18 mouse cellular contexts compared by ENCODE assay signal in genomic region chr13:10845212-10845611, GRCm38 (mm10).
DNase-seq lines count a peak whose midpoint lies in the region; ATAC-seq lines count a peak whose summit lies in the region.
"Had no signal": no experiment of that assay in that cellular context is flagged by ENCODE, and none has a peak within 500 bp of the region (broad histone marks: within the 10 kb centered on the region; RNA-seq: fewer than 3 reads in every experiment).

No protein-coding gene starts in this region.

- peak; percentile 9 to 13 for DNase-seq in cerebellum, postnatal 10 days
- peak; percentile 9 for DNase-seq in midbrain, embryonic 14.5 days
- DNase-seq: adrenal gland, adult 2 months; adrenal gland, postnatal 25 days; cerebellum, adult 11-12 months; cerebellum, adult 9-10 months; gastrocnemius, postnatal 14 days; kidney, adult 2 months had no signal

- no peak overlapping the region for H3K9ac ChIP-seq in forebrain, embryonic 15.5 days (replicated peaks)
- H3K9ac ChIP-seq in forebrain, embryonic 12.5 days, result no peak overlapping the region
- no peak overlapping the region for H3K9ac ChIP-seq in midbrain, embryonic 14.5 days (replicated peaks; ENCODE audit: low read length)
- H3K9ac ChIP-seq in midbrain, embryonic 16.5 days (ENCODE audit: low read depth, low read length), result no peak overlapping the region
- H3K9ac ChIP-seq: heart, embryonic 12.5 days; hindbrain, embryonic 15.5 days had no signal

- no peaks in the 10 kb centered on the region for H3K27me3 ChIP-seq in forebrain, embryonic 15.5 days
- H3K27me3 ChIP-seq in forebrain, embryonic 12.5 days, result no peaks in the 10 kb centered on the region
- H3K27me3 ChIP-seq in midbrain, embryonic 14.5 days (ENCODE audit: control insufficient read depth, insufficient read depth, low read length), result no peaks in the 10 kb centered on the region
- no peaks in the 10 kb centered on the region for H3K27me3 ChIP-seq in midbrain, embryonic 16.5 days (ENCODE audit: control insufficient read depth, insufficient read depth, low read depth, low read length)
- H3K27me3 ChIP-seq: heart, embryonic 12.5 days; hindbrain, embryonic 15.5 days; Patski had no signal

- H3K4me2 ChIP-seq in forebrain, embryonic 15.5 days (replicated peaks), result no peak overlapping the region
- no peak overlapping the region for H3K4me2 ChIP-seq in forebrain, embryonic 12.5 days
- no peak overlapping the region for H3K4me2 ChIP-seq in midbrain, embryonic 14.5 days (ENCODE audit: low read length)
- no peak overlapping the region for H3K4me2 ChIP-seq in midbrain, embryonic 16.5 days (ENCODE audit: low read length)
- H3K4me2 ChIP-seq: heart, embryonic 12.5 days; hindbrain, embryonic 15.5 days had no signal

- H3K36me3 ChIP-seq in forebrain, embryonic 15.5 days, result no peaks in the 10 kb centered on the region
- no peaks in the 10 kb centered on the region for H3K36me3 ChIP-seq in forebrain, embryonic 12.5 days (replicated peaks)
- H3K36me3 ChIP-seq in midbrain, embryonic 14.5 days (ENCODE audit: control insufficient read depth, insufficient read depth, low read length), result no peaks in the 10 kb centered on the region
- no peaks in the 10 kb centered on the region for H3K36me3 ChIP-seq in midbrain, embryonic 16.5 days (ENCODE audit: control insufficient read depth, insufficient read depth, low read length)
- H3K36me3 ChIP-seq: embryonic facial prominence, embryonic 10.5 days; heart, embryonic 12.5 days; hindbrain, embryonic 15.5 days had no signal

- no peak overlapping the region for H3K27ac ChIP-seq in forebrain, embryonic 15.5 days (replicated peaks)
- no peak overlapping the region for H3K27ac ChIP-seq in forebrain, embryonic 12.5 days
- H3K27ac ChIP-seq in midbrain, embryonic 14.5 days (replicated peaks; ENCODE audit: low read depth, low read length), result no peak overlapping the region
- H3K27ac ChIP-seq in midbrain, embryonic 16.5 days (ENCODE audit: low read length), result no peak overlapping the region
- H3K27ac ChIP-seq: embryonic facial prominence, embryonic 10.5 days; hindbrain, embryonic 15.5 days had no signal

- H3K9me3 ChIP-seq in forebrain, embryonic 15.5 days, result no peaks in the 10 kb centered on the region
- H3K9me3 ChIP-seq in forebrain, embryonic 12.5 days, result no peaks in the 10 kb centered on the region
- no peaks in the 10 kb centered on the region for H3K9me3 ChIP-seq in midbrain, embryonic 14.5 days (ENCODE audit: control insufficient read depth, low read length)
- H3K9me3 ChIP-seq in midbrain, embryonic 16.5 days (replicated peaks; ENCODE audit: control insufficient read depth, low read length, poor library complexity, severe bottlenecking), result no peaks in the 10 kb centered on the region
- H3K9me3 ChIP-seq: embryonic facial prominence, embryonic 10.5 days; heart, embryonic 12.5 days; hindbrain, embryonic 15.5 days had no signal

- 39% methylated on average over 5 of the region's 5 CpGs for WGBS in forebrain, embryonic 15.5 days
- 71% methylated on average over 5 of the region's 5 CpGs for WGBS in forebrain, embryonic 12.5 days
- 54% methylated on average over 5 of the region's 5 CpGs for WGBS in midbrain, embryonic 14.5 days
- WGBS in midbrain, embryonic 16.5 days, result 53% methylated on average over 5 of the region's 5 CpGs

- no peak for ATAC-seq in cerebellum, adult (ENCODE audit: insufficient number of reproducible peaks, low FRiP score, low TSS enrichment)
- peak; percentile 43; the same call in 1 of the 2 replicates for ATAC-seq in forebrain, embryonic 15.5 days (replicated peaks)
- ATAC-seq in forebrain, embryonic 12.5 days (ENCODE audit: low FRiP score), result no peak
- ATAC-seq in midbrain, embryonic 14.5 days (ENCODE audit: low FRiP score, low TSS enrichment), result no peak
- ATAC-seq in midbrain, embryonic 16.5 days, result no peak
- no peak for ATAC-seq in monocyte, adult 5-6 weeks (replicated peaks; ENCODE audit: insufficient number of reproducible peaks, low FRiP score, low TSS enrichment, poor library complexity, severe bottlenecking)
- ATAC-seq: intestine, embryonic 16.5 days; Patski had no signal

- no peak overlapping the region for H3K4me3 ChIP-seq in forebrain, embryonic 15.5 days
- no peak overlapping the region for H3K4me3 ChIP-seq in forebrain, embryonic 12.5 days (replicated peaks)
- H3K4me3 ChIP-seq in midbrain, embryonic 14.5 days (replicated peaks; ENCODE audit: low read depth, low read length), result no peak overlapping the region
- no peak overlapping the region for H3K4me3 ChIP-seq in midbrain, embryonic 16.5 days (ENCODE audit: low read depth, low read length)
- H3K4me3 ChIP-seq: embryonic facial prominence, embryonic 10.5 days; heart, embryonic 12.5 days; hindbrain, embryonic 15.5 days had no signal

- H3K4me1 ChIP-seq in forebrain, embryonic 15.5 days, result 0 out of 2 replicates have a peak, but pooled peaks cover 3% of the 10 kb centered on the region
- H3K4me1 ChIP-seq in forebrain, embryonic 12.5 days, result no peaks in the 10 kb centered on the region
- H3K4me1 ChIP-seq in midbrain, embryonic 14.5 days (ENCODE audit: control insufficient read depth, insufficient read depth, low read length), result no peaks in the 10 kb centered on the region
- H3K4me1 ChIP-seq in midbrain, embryonic 16.5 days (ENCODE audit: control insufficient read depth, insufficient read depth, low read length), result no peaks in the 10 kb centered on the region
- H3K4me1 ChIP-seq: embryonic facial prominence, embryonic 10.5 days; heart, embryonic 12.5 days; hindbrain, embryonic 15.5 days had no signal
